Mouse (Mus musculus) myocyte (in vitro differentiated cells): ENCODE data around the gene Srgap3. TPM values are rescaled to one million over a fixed set of nuclear protein-coding genes. Genes with fewer than 3 reads are reported as not detected.

Source experiments
- H3K27me3 ChIP-seq: one replicate; pipeline ENCODE4 v1.6.1; 2011; ENCODE audit not compliant: control insufficient read depth, insufficient read depth, insufficient read length
- H3K36me3 ChIP-seq: one replicate; pipeline ENCODE4 v1.6.1; 2011; ENCODE audit not compliant: control insufficient read depth, insufficient read depth
- H3K4me2 ChIP-seq: one replicate; pipeline ENCODE4 v1.6.1; 2011; ENCODE audit warnings: low read depth, control low read depth
- H3K4me3 ChIP-seq: one replicate; pipeline ENCODE4 v1.5.1; 2011; ENCODE audit warnings: mild to moderate bottlenecking, control low read depth, moderate library complexity
- H3K79me2 ChIP-seq: one replicate; pipeline ENCODE4 v1.6.1; 2011; ENCODE audit not compliant: control insufficient read depth, insufficient read depth
- H3ac ChIP-seq: one replicate; pipeline ENCODE4 v1.6.1; 2011; ENCODE audit not compliant: control insufficient read depth, insufficient read length
- CEBPB ChIP-seq: IDR thresholded peaks from 2 replicates; pipeline ENCODE4 v1.6.1; 2011; ENCODE audit warnings: mild to moderate bottlenecking, moderate library complexity; ENCODE audit not compliant: poor library complexity, insufficient read depth, severe bottlenecking
- E2F4 ChIP-seq: IDR thresholded peaks from one replicate; pipeline ENCODE4 v1.6.1; 2011; ENCODE audit warnings: mild to moderate bottlenecking, control low read depth, moderate library complexity; ENCODE audit not compliant: insufficient read depth
- MAX ChIP-seq: IDR thresholded peaks from one replicate; pipeline ENCODE4 v1.6.1; 2011; ENCODE audit warnings: low read depth, mild to moderate bottlenecking, control low read depth
- MYOD1 ChIP-seq, 3 experiments: IDR thresholded peaks; one replicate each; pipeline ENCODE4 v1.6.1; 2011; ENCODE audit warnings: control low read depth in 2 of 3, low read depth in 2 of 3, mild to moderate bottlenecking in 2 of 3, moderate library complexity in 1 of 3; ENCODE audit not compliant: insufficient read length in 2 of 3, control insufficient read depth in 1 of 3
- MYOG ChIP-seq, 3 experiments: IDR thresholded peaks; one replicate each; pipeline ENCODE4 v1.6.1; 2011; ENCODE audit warnings: control low read depth in 2 of 3, low read depth in 2 of 3, mild to moderate bottlenecking in 2 of 3; ENCODE audit not compliant: insufficient read length in 2 of 3, control insufficient read depth in 1 of 3, insufficient read depth in 1 of 3
- POLR2A ChIP-seq: IDR thresholded peaks from one replicate; pipeline ENCODE4 v1.6.1; 2011; ENCODE audit warnings: low read depth, mild to moderate bottlenecking, control low read depth, moderate library complexity; ENCODE audit not compliant: insufficient read length
- POLR2AphosphoS2 ChIP-seq: IDR thresholded peaks from one replicate; pipeline ENCODE4 v1.6.1; 2011; ENCODE audit warnings: low read depth, control low read depth; ENCODE audit not compliant: insufficient read length
- REST ChIP-seq: IDR thresholded peaks from one replicate; pipeline ENCODE4 v1.6.1; 2011; ENCODE audit warnings: mild to moderate bottlenecking, control low read depth, moderate library complexity; ENCODE audit not compliant: insufficient read depth, insufficient read length
- SRF ChIP-seq: IDR thresholded peaks from one replicate; pipeline ENCODE4 v1.6.1; 2011; ENCODE audit warnings: low read depth; ENCODE audit not compliant: control insufficient read depth, insufficient read length
- TCF12 ChIP-seq: IDR thresholded peaks from one replicate; pipeline ENCODE4 v1.6.1; 2011; ENCODE audit warnings: mild to moderate bottlenecking, control low read depth; ENCODE audit not compliant: poor library complexity, insufficient read depth, severe bottlenecking
- TCF3 ChIP-seq: IDR thresholded peaks from one replicate; pipeline ENCODE4 v1.6.1; 2011; ENCODE audit warnings: low read depth, control low read depth; ENCODE audit not compliant: insufficient read length
- USF1 ChIP-seq: IDR thresholded peaks from one replicate; pipeline ENCODE4 v1.6.1; 2011; ENCODE audit warnings: low read depth, mild to moderate bottlenecking, control low read depth, moderate library complexity
- polyA plus RNA-seq: library from polyadenylated mRNA; unstranded; fragments of >200 nt; fragmentation: generic; extraction: Trizol; gene quantifications from one replicate; pipeline ENCODE4 v1.2.1, GENCODE M21; 2012; ENCODE audit warnings: missing spikeins

Srgap3 gene
- polyA plus RNA-seq, 1 experiment = 6.9 TPM

GRCm38 (mm10) chr6:112967359-112967758 lies 20.3 kb upstream of the Srgap3 start:
- Histone ChIP-seq H3K27me3 (no peaks in the 10 kb centered on the region), H3K79me2 (no peaks in the 10 kb centered on the region), H3K36me3 (no peaks in the 10 kb centered on the region), H3K4me2 (no peak overlapping the region), H3ac (no peak overlapping the region), H3K4me3 (no peak overlapping the region)
- TF ChIP-seq REST = no peak
- TF ChIP-seq POLR2AphosphoS2 = no peak
- TF ChIP-seq CEBPB = no peak
- TF ChIP-seq TCF3 = no peak
- no peak for TF ChIP-seq TCF12
- TF ChIP-seq MYOG (IDR thresholded peaks at IDR 0.05; ENCODE audit: control insufficient read depth in 1 of 3, insufficient read depth in 1 of 3, insufficient read length in 2 of 3, low read depth in 2 of 3) = no peak
- no peak for TF ChIP-seq MAX
- TF ChIP-seq E2F4 = no peak
- TF ChIP-seq MYOD1 (IDR thresholded peaks at IDR 0.05; ENCODE audit: control insufficient read depth in 1 of 3, insufficient read length in 2 of 3, low read depth in 2 of 3) = no peak
- TF ChIP-seq SRF = no peak
- no peak for TF ChIP-seq POLR2A
- no peak for TF ChIP-seq USF1

- Histone ChIP-seq H3K4me3 (no peak overlapping the region), H3ac (no peak overlapping the region), H3K4me2 (no peak overlapping the region), H3K36me3 (no peaks in the 10 kb centered on the region), H3K79me2 (no peaks in the 10 kb centered on the region), H3K27me3 (no peaks in the 10 kb centered on the region)
- TF ChIP-seq USF1 (no peak), SRF (no peak), TCF12 (no peak), TCF3 (no peak), CEBPB (no peak), REST (no peak), MYOG (IDR thresholded peaks at IDR 0.05; ENCODE audit: control insufficient read depth in 1 of 3, insufficient read depth in 1 of 3, insufficient read length in 2 of 3, low read depth in 2 of 3) (no peak), MYOD1 (IDR thresholded peaks at IDR 0.05; ENCODE audit: control insufficient read depth in 1 of 3, insufficient read length in 2 of 3, low read depth in 2 of 3) (no peak), E2F4 (no peak), POLR2AphosphoS2 (no peak)
These were observed 11.3 kb upstream of the Srgap3 start for GRCm38 (mm10) chr6:112958360-112958759.

GRCm38 (mm10) chr6:112957583-112958280 lies 10.7 kb upstream of the Srgap3 start:
- no peaks in the 10 kb centered on the region for H3K27me3 ChIP-seq
- no peaks in the 10 kb centered on the region for H3K79me2 ChIP-seq
- peak in 1 of 3 experiments; percentile 80 for TF ChIP-seq MYOG (IDR thresholded peaks at IDR 0.05; ENCODE audit: control insufficient read depth in 1 of 3, insufficient read depth in 1 of 3, insufficient read length in 2 of 3, low read depth in 2 of 3)
- TF ChIP-seq POLR2A = no peak
- TF ChIP-seq MYOD1 (IDR thresholded peaks at IDR 0.05; ENCODE audit: control insufficient read depth in 1 of 3, insufficient read length in 2 of 3, low read depth in 2 of 3) = peak in 2 of 3 experiments; percentile 22 to 81
- peak; percentile 41 for TF ChIP-seq TCF12
- TF ChIP-seq POLR2AphosphoS2 = no peak
- H3K4me3 ChIP-seq = no peak overlapping the region
- no peaks in the 10 kb centered on the region for H3K36me3 ChIP-seq
- H3K4me2 ChIP-seq = peak overlapping the region; percentile 12
- no peak overlapping the region for H3ac ChIP-seq

- Histone ChIP-seq H3ac (no peak overlapping the region), H3K79me2 (no peaks in the 10 kb centered on the region), H3K4me3 (no peak overlapping the region), H3K27me3 (no peaks in the 10 kb centered on the region), H3K4me2 (no peak overlapping the region), H3K36me3 (no peaks in the 10 kb centered on the region)
- TF ChIP-seq POLR2AphosphoS2 (no peak), REST (no peak), MYOD1 (IDR thresholded peaks at IDR 0.05; ENCODE audit: control insufficient read depth in 1 of 3, insufficient read length in 2 of 3, low read depth in 2 of 3) (no peak), MYOG (IDR thresholded peaks at IDR 0.05; ENCODE audit: control insufficient read depth in 1 of 3, insufficient read depth in 1 of 3, insufficient read length in 2 of 3, low read depth in 2 of 3) (no peak), CEBPB (no peak), SRF (no peak), E2F4 (no peak), MAX (no peak), TCF12 (no peak), POLR2A (no peak), USF1 (no peak), TCF3 (no peak)
These were observed 8.7 kb upstream of the Srgap3 start for GRCm38 (mm10) chr6:112955773-112956172.

GRCm38 (mm10) chr6:112953905-112954304 lies 6.8 kb upstream of the Srgap3 start:
- TF ChIP-seq CEBPB (no peak), USF1 (no peak), SRF (no peak), POLR2A (no peak), MYOD1 (IDR thresholded peaks at IDR 0.05; ENCODE audit: control insufficient read depth in 1 of 3, insufficient read length in 2 of 3, low read depth in 2 of 3) (no peak), MAX (no peak), E2F4 (no peak), POLR2AphosphoS2 (no peak), MYOG (IDR thresholded peaks at IDR 0.05; ENCODE audit: control insufficient read depth in 1 of 3, insufficient read depth in 1 of 3, insufficient read length in 2 of 3, low read depth in 2 of 3) (no peak), TCF12 (no peak), TCF3 (no peak), REST (no peak)
- Histone ChIP-seq H3K36me3 (no peaks in the 10 kb centered on the region), H3K27me3 (no peaks in the 10 kb centered on the region), H3K4me3 (no peak overlapping the region), H3K79me2 (no peaks in the 10 kb centered on the region), H3ac (no peak overlapping the region), H3K4me2 (no peak overlapping the region)
